8 mouse cellular contexts compared by ENCODE assay signal in genomic region chr5:135724536-135725322, GRCm38 (mm10). TPM values are rescaled to one million over a fixed set of nuclear protein-coding genes. Genes with fewer than 3 reads are reported as not detected.
DNase-seq lines count a peak whose midpoint lies in the region; ATAC-seq lines count a peak whose summit lies in the region.

No protein-coding gene starts in this region.

- no peak for ATAC-seq in heart, embryonic 16.5 days (replicated peaks; ENCODE audit: extremely low read depth, insufficient read depth, low FRiP score)
- peak; percentile 83 for ATAC-seq in midbrain, embryonic 13.5 days
- ATAC-seq in CD4-positive, CD25-positive, alpha-beta regulatory T cell, adult 4 months = no peak
- ATAC-seq in megakaryocyte, adult 5-6 weeks (ENCODE audit: poor library complexity, severe bottlenecking) = no peak

- peaks cover 47% of the 10 kb centered on the region for H3K4me1 ChIP-seq in heart, embryonic 16.5 days (ENCODE audit: control insufficient read depth, insufficient read depth, low read length)
- H3K4me1 ChIP-seq in midbrain, embryonic 13.5 days (replicated peaks) = peaks cover 53% of the 10 kb centered on the region

- no peaks in the 10 kb centered on the region for H3K9me3 ChIP-seq in heart, embryonic 16.5 days (replicated peaks; ENCODE audit: control insufficient read depth, low read length)
- H3K9me3 ChIP-seq in midbrain, embryonic 13.5 days = no peaks in the 10 kb centered on the region

- H3K27me3 ChIP-seq in heart, embryonic 16.5 days (ENCODE audit: control insufficient read depth, insufficient read depth, low read length) = no peaks in the 10 kb centered on the region
- H3K27me3 ChIP-seq in midbrain, embryonic 13.5 days = no peaks in the 10 kb centered on the region

- peak; percentile 95 for DNase-seq in heart, adult 11 months
- DNase-seq in heart, adult 8-10 months (ENCODE audit: low spot score) = no peak
- DNase-seq in brain, adult 2 months (ENCODE audit: low read depth, low spot score) = peak; percentile 68
- DNase-seq in left cerebral cortex, adult 9 months (ENCODE audit: low spot score in 2 of 2) = no peak

- H3K4me2 ChIP-seq in heart, embryonic 16.5 days (ENCODE audit: low read depth, low read length) = peak overlapping the region; percentile 5; the same call in 1 of the 2 replicates
- peak overlapping the region; percentile 61 for H3K4me2 ChIP-seq in midbrain, embryonic 13.5 days (replicated peaks)

- peak overlapping the region; percentile 12; the same call in 1 of the 2 replicates for H3K9ac ChIP-seq in heart, embryonic 16.5 days (ENCODE audit: low read length)
- peak overlapping the region; percentile 57 for H3K9ac ChIP-seq in midbrain, embryonic 13.5 days (replicated peaks)

- WGBS in heart, embryonic 16.5 days = 32% methylated on average over 9 of the region's 9 CpGs
- WGBS in midbrain, embryonic 13.5 days = 2% methylated on average over 9 of the region's 9 CpGs

- H3K27ac ChIP-seq in heart, embryonic 16.5 days (ENCODE audit: low read length) = peak overlapping the region; percentile 41; the same call in 1 of the 2 replicates
- H3K27ac ChIP-seq in midbrain, embryonic 13.5 days = peak overlapping the region; percentile 98

- H3K36me3 ChIP-seq in heart, embryonic 16.5 days (ENCODE audit: control insufficient read depth, insufficient read depth) = peaks cover 6% of the 10 kb centered on the region
- H3K36me3 ChIP-seq in midbrain, embryonic 13.5 days = peaks cover 18% of the 10 kb centered on the region

- no peak overlapping the region for H3K4me3 ChIP-seq in heart, embryonic 16.5 days (ENCODE audit: low read length)
- peak overlapping the region; percentile 33 for H3K4me3 ChIP-seq in midbrain, embryonic 13.5 days (replicated peaks)

RNA-seq across cellular contexts. Expression of gene Tmem120a, which starts 19.5 kb away (rescaled TPM):
- 10 to 100 TPM; 14.9 to 19.0 (median 16.7) TPM for total RNA-seq in heart, adult 8-10 months (2022)
- 36.3 and 37.4 TPM in 2 replicates for polyA plus RNA-seq in heart, embryonic 16.5 days (2015; fragmentation: Nextera tagmentation; extraction: Ambion mirVana)
- polyA plus RNA-seq in midbrain, embryonic 13.5 days (2015; fragmentation: Nextera tagmentation; extraction: Ambion mirVana) = 70.1 and 72.7 TPM in 2 replicates
- polyA plus RNA-seq in CD4-positive, CD25-positive, alpha-beta regulatory T cell, adult 4 months (2017; shearing (Covaris generic)) = 10 to 100 TPM; 40.0 to 52.4 TPM
- 18.1 and 20.9 TPM in 2 replicates for total RNA-seq in megakaryocyte, adult 5-6 weeks (2015)
- total RNA-seq in megakaryocyte, adult 5-6 weeks (2017) = 15.1 and 19.1 TPM in 2 replicates

RNA-seq across cellular contexts. Expression of gene Styxl1, which starts 53.5 kb away (rescaled TPM):
- not detected for total RNA-seq in heart, adult 8-10 months (2022)
- 0.15 and 0.56 TPM in 2 replicates for polyA plus RNA-seq in heart, embryonic 16.5 days (2015; fragmentation: Nextera tagmentation; extraction: Ambion mirVana)
- polyA plus RNA-seq in midbrain, embryonic 13.5 days (2015; fragmentation: Nextera tagmentation; extraction: Ambion mirVana) = 0.34 TPM in 1 of 2 replicates, not detected in the other
- polyA plus RNA-seq in CD4-positive, CD25-positive, alpha-beta regulatory T cell, adult 4 months (2017; shearing (Covaris generic)) = 1 to 10 TPM in 1 of 2 experiments, under 1 TPM in 1; 0.61 to 1.1 TPM
- total RNA-seq in megakaryocyte, adult 5-6 weeks (2015) = 0.25 TPM in 1 of 2 replicates, not detected in the other
- total RNA-seq in megakaryocyte, adult 5-6 weeks (2017) = 0.18 TPM in 1 of 2 replicates, not detected in the other

RNA-seq across cellular contexts. Expression of gene Mdh2, which starts 53.6 kb away (rescaled TPM):
- total RNA-seq in heart, adult 8-10 months (2022) = 1,000 to 10,000 TPM; 1,906 to 1,974 (median 1,950) TPM
- 1,315 and 1,333 TPM in 2 replicates for polyA plus RNA-seq in heart, embryonic 16.5 days (2015; fragmentation: Nextera tagmentation; extraction: Ambion mirVana)
- 563 and 580 TPM in 2 replicates for polyA plus RNA-seq in midbrain, embryonic 13.5 days (2015; fragmentation: Nextera tagmentation; extraction: Ambion mirVana)
- polyA plus RNA-seq in CD4-positive, CD25-positive, alpha-beta regulatory T cell, adult 4 months (2017; shearing (Covaris generic)) = 100 to 1,000 TPM; 657 to 753 TPM
- 240 and 251 TPM in 2 replicates for total RNA-seq in megakaryocyte, adult 5-6 weeks (2015)
- 111 and 129 TPM in 2 replicates for total RNA-seq in megakaryocyte, adult 5-6 weeks (2017)

RNA-seq across cellular contexts. Expression of gene Por, which starts 54.9 kb away (rescaled TPM):
- total RNA-seq in heart, adult 8-10 months (2022) = 10 to 100 TPM; 71.5 to 84.8 (median 75.1) TPM
- 52.6 and 56.7 TPM in 2 replicates for polyA plus RNA-seq in heart, embryonic 16.5 days (2015; fragmentation: Nextera tagmentation; extraction: Ambion mirVana)
- polyA plus RNA-seq in midbrain, embryonic 13.5 days (2015; fragmentation: Nextera tagmentation; extraction: Ambion mirVana) = 128 and 137 TPM in 2 replicates
- polyA plus RNA-seq in CD4-positive, CD25-positive, alpha-beta regulatory T cell, adult 4 months (2017; shearing (Covaris generic)) = 10 to 100 TPM; 28.9 to 69.0 TPM
- 29.6 and 31.1 TPM in 2 replicates for total RNA-seq in megakaryocyte, adult 5-6 weeks (2015)
- total RNA-seq in megakaryocyte, adult 5-6 weeks (2017) = 45.9 and 49.7 TPM in 2 replicates

Comparison
In these comparisons a context has a peak if more than half of its experiments do, and no peak if none do; other contexts are left out.
1. DNase-seq: peak in heart, adult 11 months (single experiment) and brain, adult 2 months (single experiment); none in heart, adult 8-10 months (single experiment) and left cerebral cortex, adult 9 months (0 of 2).